Mouse (Mus musculus) forebrain, embryonic 13.5 days (tissue): ENCODE measurements around the gene Gm8298. TPM values are rescaled to one million over a fixed set of nuclear protein-coding genes. Genes with fewer than 3 reads are reported as not detected.
A peak's percentile ranks its signal among the peaks of the same experiment; 100 is the strongest.
"Not testable (repeated sequence)": the region's sequence is repeated elsewhere in the genome, so short reads cannot be mapped to it uniquely, and the experiment has no call there.

Source experiments
- ATAC-seq: fragments of 200-750 bp; cut with Nextera tagmentation; 2 replicates; pipeline ENCODE4 v1.8.0; 2017
- H3K27ac ChIP-seq: fragments of 300-500 bp; sonication (generic); 2 replicates; pipeline ENCODE4 v1.5.1; 2015; ENCODE audit warnings: inconsistent platforms, mild to moderate bottlenecking, moderate library complexity
- H3K27me3 ChIP-seq: fragments of 300-500 bp; sonication (generic); 2 replicates; pipeline ENCODE4 v1.6.1; 2015; ENCODE audit warnings: mild to moderate bottlenecking, inconsistent platforms
- H3K36me3 ChIP-seq: fragments of 300-500 bp; sonication (generic); 2 replicates; pipeline ENCODE4 v1.6.1; 2015; ENCODE audit warnings: mild to moderate bottlenecking, inconsistent platforms; ENCODE audit not compliant: poor library complexity, severe bottlenecking
- H3K4me1 ChIP-seq: fragments of 300-500 bp; sonication (generic); 2 replicates; pipeline ENCODE4 v1.6.1; 2015; ENCODE audit warnings: inconsistent platforms
- H3K4me2 ChIP-seq: fragments of 300-500 bp; sonication (generic); 2 replicates; pipeline ENCODE4 v1.6.1; 2015; ENCODE audit warnings: inconsistent platforms, mild to moderate bottlenecking, moderate library complexity
- H3K4me3 ChIP-seq: fragments of 300-500 bp; sonication (generic); 2 replicates; pipeline ENCODE4 v1.5.1; 2015; ENCODE audit warnings: mild to moderate bottlenecking, inconsistent platforms
- H3K9ac ChIP-seq: fragments of 300-500 bp; sonication (generic); 2 replicates; pipeline ENCODE4 v1.6.1; 2015; ENCODE audit warnings: mild to moderate bottlenecking, inconsistent platforms
- H3K9me3 ChIP-seq: fragments of 300-500 bp; sonication (generic); replicated peaks from 2 replicates; pipeline ENCODE4 v1.6.1; 2016; ENCODE audit warnings: inconsistent platforms
- WGBS: fragments of 180-500 bp; shearing (Covaris S2); methylation state at CpG from one replicate; pipeline ENCODE4 v1.1.7; 2015; 5-methylcytosine and 5-hydroxymethylcytosine counted together
- polyA plus RNA-seq: library from polyadenylated mRNA; unstranded; fragments of >200 nt; fragmentation: Nextera tagmentation; extraction: Ambion mirVana; gene quantifications from 2 replicates; pipeline ENCODE4 v1.2.1, GENCODE M21; 2015

Gene Gm8298
- not detected in 2 replicates for polyA plus RNA-seq

GRCm38 (mm10) chr3:59860751-59861150, at the start of gene Gm8298:
Gm8298 (plus strand) TSS chr3:59861051.
- Histone ChIP-seq H3K27me3 (no peaks in the 10 kb centered on the region), H3K9ac (no peak within 1 kb of the TSS), H3K4me2 (no peak within 1 kb of the TSS), H3K9me3 (no peaks in the 10 kb centered on the region), H3K4me3 (no peak within 1 kb of the TSS), H3K27ac (no peak within 1 kb of the TSS), H3K36me3 (no peaks in the 10 kb centered on the region), H3K4me1 (no peaks in the 10 kb centered on the region)
- no peak for ATAC-seq
- 95% methylated on average over 2 of the region's 2 CpGs for WGBS

- no peak overlapping the region for H3K9ac ChIP-seq
- H3K27me3 ChIP-seq = no peaks in the 10 kb centered on the region
- no peak overlapping the region for H3K4me3 ChIP-seq
- no peaks in the 10 kb centered on the region for H3K9me3 ChIP-seq
- H3K4me1 ChIP-seq = no peaks in the 10 kb centered on the region
- H3K27ac ChIP-seq = no peak overlapping the region
- ATAC-seq = no peak
- H3K36me3 ChIP-seq = no peaks in the 10 kb centered on the region
- H3K4me2 ChIP-seq = no peak overlapping the region
These were observed 47.7 kb upstream of the Gm8298 start for GRCm38 (mm10) chr3:59813169-59813568.

- no peaks in the 10 kb centered on the region for H3K9me3 ChIP-seq
- no peak overlapping the region for H3K4me3 ChIP-seq
- no peaks in the 10 kb centered on the region for H3K27me3 ChIP-seq
- no peak overlapping the region for H3K4me2 ChIP-seq
- WGBS = 34% methylated on average over 2 of the region's 2 CpGs
- ATAC-seq = peak; percentile 67
- no peaks in the 10 kb centered on the region for H3K4me1 ChIP-seq
- no peak overlapping the region for H3K9ac ChIP-seq
- H3K36me3 ChIP-seq = no peaks in the 10 kb centered on the region
- H3K27ac ChIP-seq = no peak overlapping the region
These were observed 9.9 kb downstream of the Gm8298 start for GRCm38 (mm10) chr3:59870765-59871164.

- ATAC-seq, H3K27me3 ChIP-seq, H3K27ac ChIP-seq, H3K4me2 ChIP-seq, H3K4me1 ChIP-seq, H3K9me3 ChIP-seq, H3K4me3 ChIP-seq, H3K36me3 ChIP-seq, H3K9ac ChIP-seq: not testable (repeated sequence)
- 5% methylated on average over 1 of the region's 1 CpGs for WGBS
These were observed 16.8 kb downstream of the Gm8298 start for GRCm38 (mm10) chr3:59877601-59878000.

GRCm38 (mm10) chr3:59879801-59880554, 19.1 kb downstream of the Gm8298 start:
- H3K9ac ChIP-seq, H3K27me3 ChIP-seq, H3K4me1 ChIP-seq, H3K4me2 ChIP-seq, H3K4me3 ChIP-seq, ATAC-seq, H3K36me3 ChIP-seq, H3K27ac ChIP-seq, H3K9me3 ChIP-seq: not testable (repeated sequence)
- 70% methylated on average over 7 of the region's 7 CpGs for WGBS

- Histone ChIP-seq H3K27me3 (no peaks in the 10 kb centered on the region), H3K4me3 (no peak overlapping the region), H3K4me1 (no peaks in the 10 kb centered on the region), H3K9me3 (no peaks in the 10 kb centered on the region), H3K36me3 (no peaks in the 10 kb centered on the region), H3K9ac (no peak overlapping the region), H3K4me2 (no peak overlapping the region), H3K27ac (no peak overlapping the region)
- ATAC-seq = no peak
- 85% methylated on average over 2 of the region's 2 CpGs for WGBS
These were observed 32.4 kb downstream of the Gm8298 start for GRCm38 (mm10) chr3:59893276-59893675.

GRCm38 (mm10) chr3:59924914-59925313, 64.1 kb downstream of the Gm8298 start, which contains the start of gene C130079G13Rik:
C130079G13Rik (plus strand) TSS chr3:59925214.
- no peaks in the 10 kb centered on the region for H3K27me3 ChIP-seq

More at GRCm38 (mm10) chr3:59924914-59925313, 64.1 kb downstream of the Gm8298 start, which contains the start of gene C130079G13Rik:
- Histone ChIP-seq H3K36me3 (no peaks in the 10 kb centered on the region), H3K4me1 (no peaks in the 10 kb centered on the region), H3K4me3 (no peak within 1 kb of the TSS), H3K9ac (no peak within 1 kb of the TSS), H3K4me2 (no peak within 1 kb of the TSS), H3K27ac (no peak within 1 kb of the TSS), H3K9me3 (no peaks in the 10 kb centered on the region)
- no peak for ATAC-seq
- WGBS = 92% methylated on average over 2 of the region's 2 CpGs

Other genes starting within 250 kb of the Gm8298 start
- gene Gm5538, start 131.3 kb upstream of the Gm8298 start, polyA plus RNA-seq = not detected in 2 replicates
- not detected in 2 replicates for gene C130079G13Rik, start 64.2 kb downstream of the Gm8298 start, polyA plus RNA-seq
- gene Aadacl2, start 145.7 kb downstream of the Gm8298 start, polyA plus RNA-seq = not detected in 2 replicates
- gene Aadac, start 164.7 kb downstream of the Gm8298 start, polyA plus RNA-seq = 0.26 TPM in 1 of 2 replicates, not detected in the other
- not detected in 2 replicates for gene Sucnr1, start 220.8 kb downstream of the Gm8298 start, polyA plus RNA-seq